Mouse (Mus musculus) gonadal fat pad, adult 2 months (tissue): Measurements from ENCODE around the gene Egr4. TPM values are rescaled to one million over a fixed set of nuclear protein-coding genes. Genes with fewer than 3 reads are reported as not detected.

Experiments
- DNase-seq: peaks from one replicate; pipeline ENCODE4 v3.0.0-alpha.2; 2012; ENCODE audit warnings: low read depth
- polyA plus RNA-seq: library from polyadenylated mRNA; depleted of rRNA; stranded (reverse); fragments of >200 nt; gene quantifications from 2 replicates; pipeline ENCODE4 v1.2.3, GENCODE M21; 2012; rRNA removed

Egr4 gene
- polyA plus RNA-seq, 1 experiment = not detected

- DNase-seq = no peak
Measured at GRCm38 (mm10) chr6:85496976-85497375, 16.4 kb downstream of the Egr4 start.

- DNase-seq = no peak
Measured at GRCm38 (mm10) chr6:85491606-85492005, 21.8 kb downstream of the Egr4 start.

GRCm38 (mm10) chr6:85490252-85490651 lies 23.1 kb downstream of the Egr4 start:
- DNase-seq = no peak

- DNase-seq = no peak
Measured at GRCm38 (mm10) chr6:85489717-85490116, 23.7 kb downstream of the Egr4 start.

- DNase-seq = no peak
Measured at GRCm38 (mm10) chr6:85488510-85488909, 24.9 kb downstream of the Egr4 start.

GRCm38 (mm10) chr6:85485738-85486137 lies 27.7 kb downstream of the Egr4 start:
- no peak for DNase-seq

GRCm38 (mm10) chr6:85483843-85484721 lies 29.3 kb downstream of the Egr4 start:
- DNase-seq = no peak

GRCm38 (mm10) chr6:85480685-85481084 lies 32.7 kb downstream of the Egr4 start:
- DNase-seq = no peak

- DNase-seq = no peak
Measured at GRCm38 (mm10) chr6:85479979-85480378, 33.4 kb downstream of the Egr4 start.

GRCm38 (mm10) chr6:85478416-85478815 lies 35.0 kb downstream of the Egr4 start:
- DNase-seq = no peak

- no peak for DNase-seq
Measured at GRCm38 (mm10) chr6:85477366-85477917, 35.9 kb downstream of the Egr4 start.

- no peak for DNase-seq
Measured at GRCm38 (mm10) chr6:85475581-85475980, 37.8 kb downstream of the Egr4 start.

GRCm38 (mm10) chr6:85472542-85472941 lies 40.8 kb downstream of the Egr4 start:
- DNase-seq = no peak

- no peak for DNase-seq
Measured at GRCm38 (mm10) chr6:85471962-85472361, 41.4 kb downstream of the Egr4 start.

GRCm38 (mm10) chr6:85469660-85470430 lies 43.5 kb downstream of the Egr4 start:
- no peak for DNase-seq

GRCm38 (mm10) chr6:85465381-85465780 lies 48.0 kb downstream of the Egr4 start:
- no peak for DNase-seq

Other genes with a start within 250 kb of the Egr4 start
- gene Sfxn5, start 180.2 kb downstream of the Egr4 start, polyA plus RNA-seq = 8.8 and 18.6 TPM in 2 replicates
- gene Rab11fip5, start 139.0 kb downstream of the Egr4 start, polyA plus RNA-seq = 21.9 and 22.4 TPM in 2 replicates
- not detected in 2 replicates for gene Noto, start 89.7 kb downstream of the Egr4 start, polyA plus RNA-seq
- 21.4 and 23.9 TPM in 2 replicates for gene Smyd5, start 81.6 kb downstream of the Egr4 start, polyA plus RNA-seq
- 102 and 108 TPM in 2 replicates for gene Cct7, start 62.1 kb downstream of the Egr4 start, polyA plus RNA-seq
- gene Pradc1, start 61.6 kb downstream of the Egr4 start, polyA plus RNA-seq = 18.6 and 20.6 TPM in 2 replicates
- gene Fbxo41, start 10.6 kb downstream of the Egr4 start, polyA plus RNA-seq = 0.09 and 0.11 TPM in 2 replicates
- 0.89 and 1.0 TPM in 2 replicates for gene Alms1, start 73.9 kb upstream of the Egr4 start, polyA plus RNA-seq
- 0.15 and 0.19 TPM in 2 replicates for gene Nat8f7, start 199.6 kb upstream of the Egr4 start, polyA plus RNA-seq